Mouse (Mus musculus) adrenal gland, adult 8-10 months (tissue): Measurements from ENCODE around the gene Grk5. TPM values are rescaled to one million over a fixed set of nuclear protein-coding genes. Genes with fewer than 3 reads are reported as not detected.
"Not testable (repeated sequence)": the region's sequence is repeated elsewhere in the genome, so short reads cannot be mapped to it uniquely, and the experiment has no call there.

Experiments
- DNase-seq: peaks from one replicate; pipeline ENCODE4 v3.0.0; 2022
- total RNA-seq, 4 experiments: library from RNA; stranded (reverse); gene quantifications; 2 replicates each; pipeline ENCODE4 v1.2.4; 2022

The Grk5 gene
- total RNA-seq, 4 experiments from 2014 or later: 25.4 to 74.3 (median 41.9) TPM

GRCm38 (mm10) chr19:60911653-60912052 is 22.1 kb downstream of the Grk5 start:
- DNase-seq: no peak

- peak; percentile 64 for DNase-seq
Observed at GRCm38 (mm10) chr19:60915236-60915635, 25.7 kb downstream of the Grk5 start.

GRCm38 (mm10) chr19:60915862-60916261 is 26.3 kb downstream of the Grk5 start:
- no peak for DNase-seq

- no peak for DNase-seq
Observed at GRCm38 (mm10) chr19:60916869-60917570, 27.5 kb downstream of the Grk5 start.

- DNase-seq: not testable (repeated sequence)
Observed at GRCm38 (mm10) chr19:60924534-60924933, 35.0 kb downstream of the Grk5 start.

GRCm38 (mm10) chr19:60935001-60935400 is 45.5 kb downstream of the Grk5 start:
- DNase-seq: no peak

- DNase-seq: peak; percentile 52
Observed at GRCm38 (mm10) chr19:60939954-60940379, 50.4 kb downstream of the Grk5 start.

GRCm38 (mm10) chr19:60940866-60941265 is 51.3 kb downstream of the Grk5 start:
- DNase-seq: no peak

GRCm38 (mm10) chr19:60945801-60946311 is 56.3 kb downstream of the Grk5 start:
- peak; percentile 69 for DNase-seq

- DNase-seq: no peak
Observed at GRCm38 (mm10) chr19:60946656-60947055, 57.1 kb downstream of the Grk5 start.

- DNase-seq: no peak
Observed at GRCm38 (mm10) chr19:60948996-60949395, 59.4 kb downstream of the Grk5 start.

GRCm38 (mm10) chr19:60950056-60950869 is 60.7 kb downstream of the Grk5 start:
- peak; percentile 65 for DNase-seq

GRCm38 (mm10) chr19:60955131-60955530 is 65.6 kb downstream of the Grk5 start:
- no peak for DNase-seq

GRCm38 (mm10) chr19:60955712-60956111 is 66.2 kb downstream of the Grk5 start:
- no peak for DNase-seq

GRCm38 (mm10) chr19:60956198-60956750 is 66.7 kb downstream of the Grk5 start:
- peak; percentile 49 for DNase-seq

- no peak for DNase-seq
Observed at GRCm38 (mm10) chr19:60959706-60960230, 70.2 kb downstream of the Grk5 start.

- DNase-seq: no peak
Observed at GRCm38 (mm10) chr19:60962358-60963061, 73.0 kb downstream of the Grk5 start.

- no peak for DNase-seq
Observed at GRCm38 (mm10) chr19:60967909-60968308, 78.4 kb downstream of the Grk5 start.

- no peak for DNase-seq
Observed at GRCm38 (mm10) chr19:60970406-60970805, 80.9 kb downstream of the Grk5 start.

- DNase-seq: no peak
Observed at GRCm38 (mm10) chr19:60971598-60971997, 82.0 kb downstream of the Grk5 start.

- no peak for DNase-seq
Observed at GRCm38 (mm10) chr19:60972281-60973015, 82.9 kb downstream of the Grk5 start.
